ENCODE assay signal across 8 mouse cellular contexts in genomic region chr13:55571027-55571751, GRCm38 (mm10). TPM values are rescaled to one million over a fixed set of nuclear protein-coding genes. Genes with fewer than 3 reads are reported as not detected.
DNase-seq lines count a peak whose midpoint lies in the region; ATAC-seq lines count a peak whose summit lies in the region.

Fam193b (minus strand) TSS chr13:55571120.

- WGBS in hindbrain, embryonic 15.5 days = 2% methylated on average over 46 of the region's 47 CpGs

- peak within 1 kb of the TSS; percentile 87 for H3K9ac ChIP-seq in hindbrain, embryonic 15.5 days

- peaks cover 41% of the 10 kb centered on the region for H3K4me1 ChIP-seq in hindbrain, embryonic 15.5 days (replicated peaks)

- no peaks in the 10 kb centered on the region for H3K36me3 ChIP-seq in hindbrain, embryonic 15.5 days

- H3K4me3 ChIP-seq in hindbrain, embryonic 15.5 days = peak within 1 kb of the TSS; percentile 58

- ATAC-seq in hindbrain, embryonic 15.5 days (ENCODE audit: low FRiP score, low read depth) = peak; percentile 89

- H3K27ac ChIP-seq in hindbrain, embryonic 15.5 days (replicated peaks) = peak within 1 kb of the TSS; percentile 91

- no peaks in the 10 kb centered on the region for H3K27me3 ChIP-seq in hindbrain, embryonic 15.5 days

- DNase-seq in R1 (ENCODE audit: low read depth, low spot score) = peak; percentile 94
- DNase-seq in cerebellum, postnatal 25 days = peak; percentile 97 to 98
- DNase-seq in frontal cortex, postnatal 36 days (ENCODE audit: low spot score in 2 of 2) = peak; percentile 93 to 94
- peak; percentile 89 for DNase-seq in left cerebral cortex, adult 11 months (ENCODE audit: low spot score)
- peak; percentile 96 to 97 for DNase-seq in lung, postnatal 4 days
- DNase-seq in retina, postnatal 7 days (ENCODE audit: low read depth, low spot score) = peak; percentile 90
- peak; percentile 92 for DNase-seq in urinary bladder, adult 2 months (ENCODE audit: low spot score)

- peak within 1 kb of the TSS; percentile 96 for H3K4me2 ChIP-seq in hindbrain, embryonic 15.5 days

- no peaks in the 10 kb centered on the region for H3K9me3 ChIP-seq in hindbrain, embryonic 15.5 days

RNA-seq across cellular contexts. Expression of gene Fam193b, which starts in this region (rescaled TPM):
- polyA plus RNA-seq in hindbrain, embryonic 15.5 days (2015; fragmentation: Nextera tagmentation; extraction: Ambion mirVana) = 52.9 and 54.8 TPM in 2 replicates
- polyA plus RNA-seq in urinary bladder, adult 2 months (2012; rRNA removed) = 86.0 and 97.9 TPM in 2 replicates

Comparison
In these comparisons a context has a peak if more than half of its experiments do, and no peak if none do; other contexts are left out.
1. Peak in every context shown above with its lines: DNase-seq, ATAC-seq, H3K4me3 ChIP-seq and H3K27ac ChIP-seq.